Mouse (Mus musculus) c-Kit-positive CD71-negative TER-119-negative erythroid progenitor cells, embryonic 14.5 days (primary cell): ENCODE data around the gene Nsmf.

Experiments
- DNase-seq: peaks from one replicate; pipeline ENCODE4 v3.0.0-alpha.2; 2013; ENCODE audit warnings: low read depth

The Nsmf gene

GRCm38 (mm10) chr2:25054221-25055067 is at the start of gene Nsmf:
TSS of gene Nsmf (plus strand) at chr2:25054355.
- DNase-seq: peak; percentile 70

- no peak for DNase-seq
Observed at GRCm38 (mm10) chr2:25006767-25007166, 47.4 kb upstream of the Nsmf start.

DNA sequence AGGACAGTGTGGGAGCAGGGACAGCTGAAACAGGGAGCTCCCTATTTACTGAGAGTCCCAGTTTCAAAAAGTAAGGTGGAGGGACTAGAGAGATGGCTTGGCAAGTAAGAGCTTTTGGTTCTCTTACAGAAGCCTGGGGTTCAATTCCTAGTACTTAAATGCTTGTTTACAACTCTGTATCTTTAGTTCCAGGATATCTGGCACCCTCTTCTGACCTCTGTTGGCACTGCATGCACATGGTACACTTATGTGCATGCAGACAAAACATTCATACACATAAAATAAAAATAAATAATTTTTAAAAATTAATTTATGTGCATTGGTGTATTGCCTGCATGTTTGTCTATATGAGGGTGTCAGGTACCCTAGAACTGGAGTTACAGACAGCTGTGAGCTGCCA is 45.9 kb upstream of the Nsmf start:
- no peak for DNase-seq

- no peak for DNase-seq
Observed at GRCm38 (mm10) chr2:25022678-25023077, 31.5 kb upstream of the Nsmf start.

- no peak for DNase-seq
Observed at GRCm38 (mm10) chr2:25025109-25025508, 29.0 kb upstream of the Nsmf start.

DNA sequence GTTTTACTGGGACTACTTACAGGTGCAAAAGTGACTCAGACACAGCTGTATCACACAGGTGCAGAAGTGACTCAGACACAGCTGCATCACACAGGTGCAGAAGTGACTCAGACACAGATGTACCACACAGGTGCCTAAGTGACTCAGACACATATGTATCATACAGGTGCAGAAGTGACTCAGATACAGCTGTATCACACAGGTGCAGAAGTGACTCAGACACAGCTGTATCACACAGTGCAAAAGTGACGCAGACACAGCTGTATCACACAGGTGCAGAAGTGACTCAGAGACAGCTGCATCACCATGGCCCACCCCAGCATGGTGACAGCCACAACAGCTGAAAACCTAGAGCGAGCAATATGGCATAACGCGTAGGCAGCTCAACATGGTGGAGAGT is 19.2 kb upstream of the Nsmf start:
- DNase-seq: no peak

GRCm38 (mm10) chr2:25040089-25040488 is 14.1 kb upstream of the Nsmf start:
- no peak for DNase-seq

DNA sequence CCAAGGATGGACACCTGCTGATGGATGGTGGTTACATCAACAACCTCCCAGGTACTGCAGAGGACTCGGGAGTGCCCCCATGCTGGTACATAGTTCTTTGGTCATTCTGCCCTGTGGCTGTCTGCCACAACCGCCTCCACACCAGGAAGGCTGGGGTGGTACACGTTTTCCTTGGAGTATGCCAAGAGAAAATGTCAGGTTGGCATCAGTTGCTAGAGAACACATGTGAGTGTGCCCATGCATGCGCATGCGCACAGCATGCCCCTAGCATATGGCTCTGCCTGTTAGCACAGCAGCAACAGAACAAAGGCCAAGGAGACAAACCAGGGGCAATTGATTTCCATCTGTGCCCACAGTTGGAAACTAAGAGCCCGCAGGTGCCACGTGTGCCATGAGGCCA is 3.2 kb upstream of the Nsmf start:
- no peak for DNase-seq

DNA sequence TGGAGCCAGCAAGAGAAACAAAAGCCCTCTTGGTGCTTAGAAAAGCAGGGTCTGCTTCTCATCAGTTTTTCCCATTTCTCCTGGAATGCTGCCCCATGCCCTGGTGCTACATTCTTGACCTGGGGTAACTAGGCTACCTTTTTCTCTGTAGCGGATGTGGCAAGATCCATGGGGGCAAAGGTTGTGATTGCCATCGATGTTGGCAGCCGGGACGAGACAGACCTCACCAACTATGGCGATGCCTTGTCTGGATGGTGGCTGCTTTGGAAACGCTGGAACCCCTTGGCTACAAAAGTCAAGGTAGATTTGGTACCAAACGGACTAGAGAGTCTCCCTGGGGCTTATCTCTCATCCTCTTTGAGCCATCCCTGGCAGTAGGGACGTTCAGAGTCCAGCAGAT is 2.7 kb upstream of the Nsmf start:
- DNase-seq: no peak

- DNase-seq: no peak
Observed at GRCm38 (mm10) chr2:25053101-25053500, 1.1 kb upstream of the Nsmf start.

- DNase-seq: no peak
Observed at GRCm38 (mm10) chr2:25055068-25055405, 882 bp downstream of the Nsmf start.

DNA sequence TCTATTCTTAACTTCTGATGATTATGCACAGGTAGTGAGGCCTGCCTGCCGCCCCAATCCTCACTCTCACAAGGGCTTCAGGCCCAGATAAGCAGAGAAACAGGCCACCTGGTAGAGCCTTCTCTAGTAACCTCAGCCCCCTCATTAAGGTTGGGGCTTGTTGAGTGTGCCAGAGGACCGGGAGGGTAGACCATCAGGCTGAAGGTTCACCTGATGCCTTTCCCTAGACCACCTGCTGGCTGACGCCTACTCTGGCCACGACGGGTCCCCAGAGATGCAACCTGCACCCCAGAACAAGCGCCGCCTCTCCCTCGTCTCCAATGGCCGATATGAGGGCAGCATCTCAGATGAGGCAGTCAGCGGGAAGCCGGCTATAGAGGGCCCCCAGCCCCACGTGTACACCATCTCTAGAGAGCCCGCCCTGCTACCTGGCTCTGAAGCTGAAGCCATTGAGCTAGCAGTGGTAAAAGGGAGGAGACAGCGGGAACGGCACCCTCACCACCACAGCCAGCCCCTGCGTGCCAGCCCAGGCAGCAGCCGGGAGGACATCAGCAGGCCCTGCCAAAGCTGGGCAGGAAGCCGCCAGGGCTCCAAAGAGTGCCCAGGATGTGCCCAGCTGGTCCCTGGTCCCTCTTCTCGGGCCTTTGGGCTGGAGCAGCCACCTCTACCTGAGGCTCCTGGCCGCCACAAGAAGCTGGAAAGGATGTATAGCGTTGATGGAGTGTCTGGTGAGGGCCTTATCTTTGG is 1.4 kb downstream of the Nsmf start:
- DNase-seq: no peak

DNA sequence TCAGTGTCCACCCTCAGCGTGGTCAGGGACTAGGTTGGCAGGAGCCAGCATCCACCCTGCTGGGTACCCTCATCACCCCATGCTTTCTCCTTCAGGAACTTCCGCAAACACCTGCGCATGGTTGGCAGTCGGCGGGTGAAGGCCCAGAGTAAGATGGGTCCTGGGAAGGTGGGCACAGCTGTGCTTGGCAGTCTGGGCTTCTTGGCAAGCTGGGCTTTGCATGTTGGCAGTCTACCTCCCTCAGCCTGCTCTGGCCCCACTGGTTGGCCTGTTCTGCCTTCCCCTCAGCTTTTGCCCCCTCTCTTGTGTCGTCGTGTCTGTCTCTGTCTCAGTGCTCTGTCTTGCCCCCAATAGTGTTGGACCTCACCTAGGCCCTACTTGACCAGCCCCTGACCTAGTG is 4.8 kb downstream of the Nsmf start:
- DNase-seq: no peak

GRCm38 (mm10) chr2:25063523-25063922 is 9.4 kb downstream of the Nsmf start:
- DNase-seq: no peak

GRCm38 (mm10) chr2:25064285-25064684 is 10.1 kb downstream of the Nsmf start:
- no peak for DNase-seq

DNA sequence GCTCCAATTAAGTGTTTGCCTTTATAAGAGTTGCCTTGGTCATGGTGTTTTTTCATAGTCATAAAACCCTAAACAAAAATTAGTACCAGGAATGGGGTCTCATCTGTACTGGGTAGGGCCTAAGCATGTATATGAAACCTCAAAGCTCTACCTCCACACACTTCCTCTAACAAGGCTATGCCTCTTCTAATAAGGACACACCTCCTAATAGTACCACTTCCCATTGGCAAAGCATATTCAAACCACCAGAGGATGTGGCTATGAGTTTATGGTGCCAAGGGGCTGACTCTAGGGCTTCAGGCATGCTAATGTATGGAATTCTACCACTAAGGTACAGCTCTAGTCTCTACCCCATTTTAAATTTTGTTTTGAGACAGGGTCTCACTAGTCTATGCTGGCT is 11.4 kb downstream of the Nsmf start:
- DNase-seq: no peak

GRCm38 (mm10) chr2:25066552-25066951 is 12.4 kb downstream of the Nsmf start:
- no peak for DNase-seq

DNA sequence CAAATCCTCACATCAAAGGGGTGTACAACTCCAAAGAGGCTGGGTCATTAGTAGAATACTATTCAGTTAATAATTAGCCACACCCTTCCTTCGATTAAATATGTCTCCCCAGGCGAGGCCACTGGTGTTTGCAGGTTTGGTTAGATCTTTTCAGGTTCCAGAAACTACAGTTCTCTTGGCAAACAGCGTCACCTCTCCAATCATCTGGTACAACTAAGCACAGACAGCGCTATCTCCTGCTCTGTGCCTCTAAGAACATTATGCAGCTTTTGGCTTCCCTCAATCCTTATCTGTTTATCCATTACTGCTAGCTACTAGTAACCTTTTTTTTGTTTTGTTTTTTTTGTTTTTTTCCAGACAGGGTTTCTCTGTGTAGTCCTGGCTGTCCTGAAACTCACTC is 15.4 kb downstream of the Nsmf start:
- no peak for DNase-seq

- DNase-seq: no peak
Observed at GRCm38 (mm10) chr2:25072398-25072797, 18.2 kb downstream of the Nsmf start.

DNA sequence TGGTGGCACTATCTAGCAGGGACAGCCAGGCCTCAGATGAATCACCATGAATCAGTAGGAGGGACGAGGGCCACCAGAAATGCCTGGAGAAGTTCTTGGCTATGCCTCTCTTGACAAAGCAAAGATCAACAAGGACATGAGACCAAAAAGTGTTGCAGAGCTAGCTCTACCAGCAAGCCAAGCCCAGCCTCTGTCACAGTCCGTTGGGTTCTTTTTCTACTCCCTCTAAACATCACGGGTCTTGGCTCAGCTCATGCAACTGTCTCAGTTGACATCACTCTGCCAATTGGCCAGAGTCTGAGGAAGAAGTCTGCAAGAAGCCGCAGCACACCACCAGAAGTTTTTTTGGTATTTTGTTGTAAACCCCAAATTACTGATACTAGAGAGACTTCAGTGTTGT is 21.4 kb downstream of the Nsmf start:
- DNase-seq: no peak

- no peak for DNase-seq
Observed at GRCm38 (mm10) chr2:25078967-25079366, 24.8 kb downstream of the Nsmf start.

GRCm38 (mm10) chr2:25080076-25080475 is 25.9 kb downstream of the Nsmf start, which contains the start of gene Entpd8:
TSS of gene Entpd8 (plus strand) at chr2:25080304.
- no peak for DNase-seq

GRCm38 (mm10) chr2:25083697-25084096 is 29.5 kb downstream of the Nsmf start:
- no peak for DNase-seq

DNA sequence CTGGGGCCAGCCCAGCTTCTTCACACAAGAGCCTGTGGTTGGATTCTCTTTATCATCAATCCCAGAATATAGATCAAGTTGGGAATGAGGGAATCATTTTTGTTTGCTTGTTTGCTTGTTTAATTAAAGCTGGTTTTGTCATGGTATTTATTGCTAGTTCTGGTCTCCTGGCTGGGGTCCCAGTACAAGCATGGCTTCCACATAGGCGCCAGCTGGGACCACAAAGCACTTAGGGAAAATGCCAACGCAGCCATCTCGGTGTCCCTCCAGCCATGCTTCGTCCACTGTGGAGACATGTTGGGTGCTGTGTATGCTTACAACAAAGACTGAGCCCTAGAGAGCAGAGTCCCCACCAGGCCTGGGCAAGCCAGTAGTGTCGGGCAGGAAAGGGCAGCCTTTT is 31.4 kb downstream of the Nsmf start:
- DNase-seq: no peak
